Mouse (Mus musculus) thymus, adult 2 months (tissue): Measurements from ENCODE around the gene Zfp668.

Source experiments
- CTCF ChIP-seq: fragments of 200-500 bp; IDR thresholded peaks from 2 replicates; pipeline ENCODE4 v1.5.1; 2012; ENCODE audit warnings: mild to moderate bottlenecking, control low read depth, low read length, moderate library complexity, borderline replicate concordance; ENCODE audit not compliant: control insufficient read depth, poor library complexity, insufficient read depth; ENCODE audit errors: extremely low read depth
- POLR2A ChIP-seq: fragments of 200-500 bp; IDR thresholded peaks from 2 replicates; pipeline ENCODE4 v1.6.1; 2012; ENCODE audit warnings: mild to moderate bottlenecking, low read length, control low read depth, moderate library complexity; ENCODE audit not compliant: control insufficient read depth, poor library complexity, insufficient read depth; ENCODE audit errors: extremely low read depth

DNA sequence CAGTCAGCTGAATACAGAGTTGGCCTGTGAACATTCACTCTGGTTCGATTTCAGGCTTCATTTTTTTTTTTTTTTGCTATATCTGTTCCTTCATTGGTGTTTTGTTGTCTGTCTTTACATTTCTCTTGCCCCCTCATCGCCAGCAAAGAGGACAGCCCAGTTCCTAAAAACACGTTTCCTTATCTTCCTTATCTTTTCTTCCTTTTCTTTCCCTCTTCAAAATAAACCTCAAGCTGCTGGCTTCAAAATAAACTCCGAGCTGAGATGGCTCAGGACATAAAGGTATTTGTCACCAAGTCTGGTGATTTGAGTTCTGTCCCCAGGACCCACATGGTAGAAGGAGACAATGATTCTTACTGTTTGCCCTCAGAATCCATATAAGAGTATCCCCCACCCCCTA is 36.3 kb upstream of the Zfp668 start:
- TF ChIP-seq POLR2A (no peak), CTCF (no peak)
